Mouse (Mus musculus): ENCODE measurements around the gene Fam214a. TPM values are rescaled to one million over a fixed set of nuclear protein-coding genes. Genes with fewer than 3 reads are reported as not detected.

The Fam214a gene
- total and polyA plus RNA-seq, 2 experiments from 2014 or later = 13.3 to 20.8 TPM

DNA sequence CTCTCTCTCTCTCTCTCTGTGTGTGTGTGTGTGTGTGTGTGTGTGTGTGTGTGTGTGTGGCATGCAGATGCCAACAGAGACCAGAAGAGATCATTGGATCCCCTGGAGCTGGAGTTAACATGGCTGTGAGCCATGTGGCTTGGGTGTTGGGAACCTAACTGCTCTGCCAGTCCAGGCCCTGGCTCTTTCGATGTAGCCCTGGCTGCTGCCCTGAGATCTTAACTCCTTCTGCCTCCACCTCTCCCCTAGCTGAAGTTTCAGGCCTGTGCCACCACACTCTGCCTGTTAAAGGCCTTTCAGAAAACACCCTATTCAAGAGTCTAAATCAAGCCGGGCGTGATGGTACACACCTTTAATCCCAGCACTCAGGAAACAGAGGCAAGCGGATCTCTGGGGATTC, 41.3 kb upstream of the Fam214a start:
- no peak overlapping the region for H3K27ac ChIP-seq (ENCODE audit: low read depth)
- H3K4me3 ChIP-seq (ENCODE audit: low read depth, low read length) = no peak overlapping the region
- TF ChIP-seq CTCF (IDR thresholded peaks at IDR 0.05; ENCODE audit: low read depth) (no peak), EP300 (IDR thresholded peaks at IDR 0.05; ENCODE audit: low read depth) (no peak)
- H3K27me3 ChIP-seq (ENCODE audit: control insufficient read depth, insufficient read depth, low read length) = no peaks in the 10 kb centered on the region
- H3K36me3 ChIP-seq (replicated peaks; ENCODE audit: control insufficient read depth, insufficient read depth, low read length) = no peaks in the 10 kb centered on the region
- H3K4me2 ChIP-seq (ENCODE audit: low read depth, low read length) = no peak overlapping the region
- no peak overlapping the region for H3K9ac ChIP-seq (replicated peaks; ENCODE audit: low read depth, low read length)
- DNase-seq (ENCODE audit: low spot score) = no peak
- 59% methylated on average over 4 of the region's 4 CpGs for WGBS
- H3K4me1 ChIP-seq (ENCODE audit: control insufficient read depth, insufficient read depth) = peaks cover 6% of the 10 kb centered on the region; the same call in 1 of the 2 replicates
- no peaks in the 10 kb centered on the region for H3K9me3 ChIP-seq (replicated peaks; ENCODE audit: control insufficient read depth, low read length)
- ATAC-seq (ENCODE audit: insufficient read depth, low read depth) = no peak

- DNase-seq (ENCODE audit: low spot score) = no peak
- Histone ChIP-seq H3K9ac (replicated peaks; ENCODE audit: low read depth, low read length) (no peak overlapping the region), H3K4me1 (ENCODE audit: control insufficient read depth, insufficient read depth) (peaks cover 6% of the 10 kb centered on the region; the same call in 1 of the 2 replicates), H3K36me3 (replicated peaks; ENCODE audit: control insufficient read depth, insufficient read depth, low read length) (no peaks in the 10 kb centered on the region), H3K27me3 (ENCODE audit: control insufficient read depth, insufficient read depth, low read length) (no peaks in the 10 kb centered on the region), H3K9me3 (replicated peaks; ENCODE audit: control insufficient read depth, low read length) (no peaks in the 10 kb centered on the region), H3K4me3 (ENCODE audit: low read depth, low read length) (no peak overlapping the region), H3K27ac (ENCODE audit: low read depth) (no peak overlapping the region), H3K4me2 (ENCODE audit: low read depth, low read length) (no peak overlapping the region)
- no peak for ATAC-seq (ENCODE audit: insufficient read depth, low read depth)
- TF ChIP-seq EP300 (IDR thresholded peaks at IDR 0.05; ENCODE audit: low read depth) = no peak
- no peak for TF ChIP-seq CTCF (IDR thresholded peaks at IDR 0.05; ENCODE audit: low read depth)
- 51% methylated on average over 2 of the region's 2 CpGs for WGBS
These were observed 40.8 kb upstream of the Fam214a start for GRCm38 (mm10) chr9:74911919-74912318.

- peaks cover 6% of the 10 kb centered on the region; the same call in 1 of the 2 replicates for H3K4me1 ChIP-seq (ENCODE audit: control insufficient read depth, insufficient read depth)
- ATAC-seq (ENCODE audit: insufficient read depth, low read depth) (no peak), DNase-seq (ENCODE audit: low spot score) (no peak)
- H3K27me3 ChIP-seq (ENCODE audit: control insufficient read depth, insufficient read depth, low read length) = no peaks in the 10 kb centered on the region
- H3K4me3 ChIP-seq (ENCODE audit: low read depth, low read length) = no peak overlapping the region
- H3K36me3 ChIP-seq (replicated peaks; ENCODE audit: control insufficient read depth, insufficient read depth, low read length) = no peaks in the 10 kb centered on the region
- TF ChIP-seq CTCF (IDR thresholded peaks at IDR 0.05; ENCODE audit: low read depth) (no peak), EP300 (IDR thresholded peaks at IDR 0.05; ENCODE audit: low read depth) (no peak)
- H3K27ac ChIP-seq (ENCODE audit: low read depth) = no peak overlapping the region
- no peak overlapping the region for H3K9ac ChIP-seq (replicated peaks; ENCODE audit: low read depth, low read length)
- WGBS = 48% methylated on average over 19 of the region's 19 CpGs
- peaks cover 9% of the 10 kb centered on the region for H3K9me3 ChIP-seq (replicated peaks; ENCODE audit: control insufficient read depth, low read length)
- no peak overlapping the region for H3K4me2 ChIP-seq (ENCODE audit: low read depth, low read length)
These were observed 39.9 kb upstream of the Fam214a start for GRCm38 (mm10) chr9:74912619-74913376.

GRCm38 (mm10) chr9:74915611-74916010, 37.1 kb upstream of the Fam214a start:
- H3K27me3 ChIP-seq (ENCODE audit: control insufficient read depth, insufficient read depth, low read length) = no peaks in the 10 kb centered on the region
- no peak overlapping the region for H3K4me2 ChIP-seq (ENCODE audit: low read depth, low read length)
- H3K9me3 ChIP-seq (replicated peaks; ENCODE audit: control insufficient read depth, low read length) = peaks cover 9% of the 10 kb centered on the region
- no peak overlapping the region for H3K9ac ChIP-seq (replicated peaks; ENCODE audit: low read depth, low read length)
- H3K4me1 ChIP-seq (ENCODE audit: control insufficient read depth, insufficient read depth) = no peaks in the 10 kb centered on the region
- TF ChIP-seq CTCF (IDR thresholded peaks at IDR 0.05; ENCODE audit: low read depth) = no peak
- no peak for TF ChIP-seq EP300 (IDR thresholded peaks at IDR 0.05; ENCODE audit: low read depth)
- no peaks in the 10 kb centered on the region for H3K36me3 ChIP-seq (replicated peaks; ENCODE audit: control insufficient read depth, insufficient read depth, low read length)
- H3K27ac ChIP-seq (ENCODE audit: low read depth) = no peak overlapping the region
- no peak for ATAC-seq (ENCODE audit: insufficient read depth, low read depth)
- no peak for DNase-seq (ENCODE audit: low spot score)
- 71% methylated on average over 3 of the region's 3 CpGs for WGBS
- no peak overlapping the region for H3K4me3 ChIP-seq (ENCODE audit: low read depth, low read length)

GRCm38 (mm10) chr9:74920450-74920849, 32.2 kb upstream of the Fam214a start:
- Histone ChIP-seq H3K4me3 (ENCODE audit: low read depth, low read length) (no peak overlapping the region), H3K36me3 (replicated peaks; ENCODE audit: control insufficient read depth, insufficient read depth, low read length) (no peaks in the 10 kb centered on the region), H3K27me3 (ENCODE audit: control insufficient read depth, insufficient read depth, low read length) (no peaks in the 10 kb centered on the region), H3K27ac (ENCODE audit: low read depth) (no peak overlapping the region), H3K4me2 (ENCODE audit: low read depth, low read length) (no peak overlapping the region), H3K9ac (replicated peaks; ENCODE audit: low read depth, low read length) (no peak overlapping the region), H3K9me3 (replicated peaks; ENCODE audit: control insufficient read depth, low read length) (peaks cover 9% of the 10 kb centered on the region), H3K4me1 (ENCODE audit: control insufficient read depth, insufficient read depth) (peaks cover 13% of the 10 kb centered on the region)
- WGBS = 89% methylated on average over 12 of the region's 12 CpGs
- no peak for DNase-seq (ENCODE audit: low spot score)
- ATAC-seq (ENCODE audit: insufficient read depth, low read depth) = no peak
- TF ChIP-seq CTCF (IDR thresholded peaks at IDR 0.05; ENCODE audit: low read depth) (no peak), EP300 (IDR thresholded peaks at IDR 0.05; ENCODE audit: low read depth) (no peak)

DNA sequence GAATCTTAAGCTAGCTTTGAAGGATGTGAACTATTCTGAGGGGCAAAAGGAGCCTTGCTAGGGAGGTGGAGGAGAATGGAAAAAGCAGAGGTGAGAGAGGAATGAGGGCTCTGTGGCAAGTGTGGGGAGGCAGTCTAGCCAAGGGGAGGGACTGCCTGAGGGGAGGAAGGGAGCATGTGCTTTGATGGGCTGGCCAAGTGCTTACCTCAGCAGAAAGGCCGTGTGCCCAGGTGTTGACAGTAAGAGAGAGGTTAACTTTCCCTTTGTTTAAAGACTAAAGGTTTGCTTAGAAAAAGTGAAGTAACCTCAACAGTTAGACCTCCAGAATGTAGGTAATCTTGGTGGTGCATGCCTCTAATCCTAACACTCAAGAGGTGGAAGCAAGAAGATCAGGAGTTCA, 31.3 kb upstream of the Fam214a start:
- no peak overlapping the region for H3K4me3 ChIP-seq (ENCODE audit: low read depth, low read length)
- H3K36me3 ChIP-seq (replicated peaks; ENCODE audit: control insufficient read depth, insufficient read depth, low read length) = no peaks in the 10 kb centered on the region
- no peak overlapping the region for H3K4me2 ChIP-seq (ENCODE audit: low read depth, low read length)
- DNase-seq (ENCODE audit: low spot score) (no peak), ATAC-seq (ENCODE audit: insufficient read depth, low read depth) (no peak)
- peaks cover 13% of the 10 kb centered on the region for H3K4me1 ChIP-seq (ENCODE audit: control insufficient read depth, insufficient read depth)
- 43% methylated on average over 1 of the region's 1 CpGs for WGBS
- H3K9ac ChIP-seq (replicated peaks; ENCODE audit: low read depth, low read length) = no peak overlapping the region
- no peak overlapping the region for H3K27ac ChIP-seq (ENCODE audit: low read depth)
- H3K27me3 ChIP-seq (ENCODE audit: control insufficient read depth, insufficient read depth, low read length) = no peaks in the 10 kb centered on the region
- TF ChIP-seq CTCF (IDR thresholded peaks at IDR 0.05; ENCODE audit: low read depth) = no peak
- no peak for TF ChIP-seq EP300 (IDR thresholded peaks at IDR 0.05; ENCODE audit: low read depth)
- H3K9me3 ChIP-seq (replicated peaks; ENCODE audit: control insufficient read depth, low read length) = peaks cover 9% of the 10 kb centered on the region

Measured in heart, postnatal 0 days (tissue).